Mouse (Mus musculus): ENCODE measurements around the gene Mgat1.
"Not testable (repeated sequence)": the region's sequence is repeated elsewhere in the genome, so short reads cannot be mapped to it uniquely, and the experiment has no call there.

The Mgat1 gene

DNA sequence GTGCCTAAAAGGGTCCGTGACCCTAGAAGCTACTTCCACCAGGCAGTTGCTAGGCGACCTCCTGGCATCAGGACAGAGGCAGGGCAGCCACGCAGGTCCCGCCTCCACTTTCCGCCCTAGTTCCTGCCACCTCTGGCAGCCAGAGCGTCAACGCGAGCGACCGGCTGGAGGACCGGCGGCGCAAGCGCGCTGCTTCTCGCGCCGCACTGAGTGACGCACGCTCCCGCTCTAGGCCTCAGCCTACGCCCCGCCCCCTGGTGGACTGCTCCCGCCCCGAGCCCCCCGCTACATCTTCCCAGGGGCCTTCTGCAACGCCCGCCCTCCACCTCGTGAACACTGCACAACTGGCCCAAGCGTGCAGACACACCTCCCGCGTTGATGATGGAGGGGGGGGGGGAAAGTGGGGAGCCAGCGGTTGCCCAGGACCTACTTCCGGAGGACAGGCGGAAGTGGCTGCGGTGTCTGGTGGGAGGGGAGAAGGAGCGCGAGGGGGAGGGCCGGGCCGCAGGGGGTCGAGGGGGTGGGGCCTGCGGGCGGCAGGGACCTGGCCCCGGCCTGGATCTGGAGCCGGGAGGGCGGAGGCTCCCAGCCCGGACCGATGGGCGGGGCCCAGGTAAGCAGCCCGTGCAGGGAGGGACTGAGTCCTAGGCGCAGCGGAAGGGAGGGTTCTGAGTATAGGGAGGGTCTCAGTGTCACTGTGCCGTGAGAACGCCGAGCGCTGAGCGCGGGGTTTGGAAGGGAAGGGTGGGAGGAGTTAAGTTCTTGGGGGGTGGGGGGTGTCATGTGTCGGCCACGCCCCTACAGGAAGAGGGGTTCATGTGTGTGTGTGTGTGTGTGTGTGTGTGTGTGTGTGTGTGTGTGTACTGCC is at the start of gene Mgat1:
Mgat1 (plus strand) TSS at position 465 of the 868 bp plus-strand sequence.
- DNase-seq, result peak; percentile 97

DNA sequence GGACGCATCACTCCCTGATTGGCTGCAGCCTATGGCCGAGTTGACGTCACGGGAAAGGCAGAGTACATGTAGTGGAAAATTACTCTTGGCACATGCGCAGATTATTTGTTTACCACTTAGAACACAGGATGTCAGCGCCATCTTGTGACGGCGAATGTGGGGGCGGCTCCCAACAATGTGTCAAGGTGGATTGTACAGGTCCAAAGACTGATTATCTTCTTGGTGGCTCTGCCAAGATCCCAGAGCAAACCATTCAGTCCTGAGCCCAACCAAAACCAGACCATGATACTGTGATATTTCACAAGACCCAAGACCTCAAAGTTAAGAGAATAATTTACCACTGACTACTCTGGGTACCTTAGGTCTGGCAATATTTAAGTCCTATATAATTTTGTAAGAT is 49.2 kb upstream of the Mgat1 start:
- not testable (repeated sequence) for DNase-seq

DNA sequence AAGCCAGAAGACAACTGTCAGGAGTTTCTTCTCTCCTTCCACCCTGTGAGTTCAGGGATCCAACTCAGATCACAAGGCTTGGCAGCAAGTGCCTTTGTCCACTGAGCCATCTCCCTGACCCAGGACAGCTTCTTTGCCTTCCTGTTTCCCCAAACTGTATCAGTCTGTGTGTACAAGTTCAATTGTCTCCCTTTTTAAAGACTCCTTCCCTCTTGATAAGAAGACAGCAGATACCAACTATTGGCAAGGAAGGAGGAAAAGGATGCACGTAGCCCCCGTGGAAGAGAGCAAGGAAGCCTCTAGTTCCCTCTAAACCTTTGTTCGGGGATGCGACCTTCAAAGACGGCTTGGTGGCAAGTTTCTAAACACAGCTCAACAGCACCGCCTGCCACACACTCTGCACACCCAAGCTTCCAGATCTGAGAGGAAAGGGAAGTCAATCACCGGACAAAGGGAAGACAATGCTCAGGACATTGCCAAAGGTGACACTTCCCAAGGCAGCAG is 48.1 kb upstream of the Mgat1 start:
- peak; percentile 45 for DNase-seq

- no peak for DNase-seq
Measured at GRCm38 (mm10) chr11:49200666-49201065, 43.3 kb upstream of the Mgat1 start.

DNA sequence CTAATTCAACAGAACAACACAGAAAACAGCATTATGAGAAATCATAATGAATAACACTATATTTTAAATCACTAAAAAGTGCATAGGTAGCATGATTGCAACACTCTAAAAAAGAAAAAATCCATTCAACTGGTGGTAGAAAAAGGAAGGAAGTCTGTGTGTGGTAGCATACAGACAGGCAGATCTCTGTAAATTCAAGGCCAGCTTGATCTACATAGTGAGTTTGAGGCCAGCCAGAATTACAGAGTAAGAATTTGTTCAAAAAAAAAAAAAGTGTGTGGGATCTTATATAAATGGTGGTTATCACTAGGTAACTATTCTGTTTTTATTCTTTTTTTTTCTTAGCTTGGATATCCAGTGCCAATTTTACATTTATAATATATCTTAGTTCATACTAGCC is 42.8 kb upstream of the Mgat1 start:
- no peak for DNase-seq

DNA sequence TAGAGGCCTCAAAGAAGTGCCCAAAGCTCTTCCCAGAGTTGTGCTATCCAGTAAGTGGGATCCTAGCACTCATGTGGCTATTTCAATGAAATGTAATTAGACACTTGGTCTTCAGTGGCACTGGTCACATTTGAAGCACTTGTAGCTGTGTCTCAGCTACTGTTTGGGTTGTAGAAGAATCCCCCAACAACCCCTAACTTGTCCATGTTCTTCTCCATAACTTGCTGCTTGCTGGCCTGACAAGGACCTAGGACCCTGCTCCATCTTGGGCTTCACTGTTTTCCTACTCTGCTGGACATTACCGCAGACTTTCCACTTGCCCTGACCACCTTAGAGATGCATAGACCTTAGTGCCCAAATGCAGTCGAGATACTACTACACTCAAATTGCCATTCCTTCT is 41.9 kb upstream of the Mgat1 start:
- no peak for DNase-seq

GRCm38 (mm10) chr11:49202523-49203061 is 41.4 kb upstream of the Mgat1 start:
- peak; percentile 45 for DNase-seq

DNA sequence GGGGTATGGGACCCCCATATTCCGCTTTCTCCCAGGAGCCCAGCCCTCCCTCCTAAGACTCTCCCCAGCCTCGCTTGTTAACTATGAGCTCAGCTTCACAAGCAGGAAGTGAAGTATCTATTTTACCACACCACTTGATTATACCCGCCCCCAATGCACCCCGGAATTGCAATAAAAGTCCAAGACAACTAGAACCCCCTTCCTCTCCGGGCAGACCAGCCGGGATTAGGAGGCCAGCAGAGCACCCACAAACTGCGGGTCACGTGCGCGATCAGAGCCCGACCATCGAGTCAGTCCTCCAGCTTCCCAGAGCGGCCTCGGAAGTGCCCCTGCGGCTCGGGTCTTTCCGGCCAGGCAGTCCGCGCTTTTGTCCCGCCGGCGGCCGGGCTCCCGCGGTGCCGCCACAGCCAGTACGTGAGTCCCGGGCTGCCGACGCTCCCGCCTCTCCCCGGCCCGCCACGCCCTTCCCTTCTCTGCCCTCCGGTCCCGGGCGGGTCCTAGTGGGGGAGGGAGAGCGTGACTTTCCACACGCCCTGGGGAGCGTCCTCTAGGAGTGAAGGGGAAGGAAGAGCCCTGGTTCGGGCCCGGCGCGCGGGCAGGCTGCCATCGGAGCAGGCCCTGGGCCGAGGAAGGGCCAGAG is 40.7 kb upstream of the Mgat1 start, which contains the start of gene Zfp62:
Zfp62 (plus strand) TSS at position 164 of the 640 bp plus-strand sequence.
- peak; percentile 96 for DNase-seq

GRCm38 (mm10) chr11:49203771-49204497 is 40.1 kb upstream of the Mgat1 start:
- DNase-seq, result peak; percentile 46

DNA sequence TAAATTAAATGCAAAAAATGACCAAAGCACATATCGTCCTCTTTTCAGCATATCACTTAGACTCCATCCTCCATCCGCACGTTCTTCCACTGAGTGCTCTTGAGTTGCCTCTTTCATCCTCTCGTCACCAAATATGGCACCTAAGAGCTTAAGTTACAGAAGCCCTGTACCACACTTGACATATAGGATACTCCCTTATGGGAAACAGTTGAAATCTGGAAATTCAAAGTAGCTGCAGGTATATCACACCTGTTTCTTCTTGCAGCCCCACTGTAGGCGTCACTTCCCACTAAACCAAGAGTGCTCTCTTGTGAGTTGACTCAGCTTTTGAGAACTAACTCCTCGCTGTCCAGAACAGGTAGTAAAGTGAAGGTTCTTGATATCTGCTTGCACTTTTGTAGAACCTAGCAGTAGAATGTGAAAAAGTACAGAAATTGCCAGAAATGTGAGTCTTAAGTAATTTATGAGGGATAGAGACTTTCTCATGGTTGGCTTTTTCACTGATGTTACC is 38.9 kb upstream of the Mgat1 start:
- no peak for DNase-seq

GRCm38 (mm10) chr11:49207495-49207894 is 36.5 kb upstream of the Mgat1 start:
- no peak for DNase-seq

DNA sequence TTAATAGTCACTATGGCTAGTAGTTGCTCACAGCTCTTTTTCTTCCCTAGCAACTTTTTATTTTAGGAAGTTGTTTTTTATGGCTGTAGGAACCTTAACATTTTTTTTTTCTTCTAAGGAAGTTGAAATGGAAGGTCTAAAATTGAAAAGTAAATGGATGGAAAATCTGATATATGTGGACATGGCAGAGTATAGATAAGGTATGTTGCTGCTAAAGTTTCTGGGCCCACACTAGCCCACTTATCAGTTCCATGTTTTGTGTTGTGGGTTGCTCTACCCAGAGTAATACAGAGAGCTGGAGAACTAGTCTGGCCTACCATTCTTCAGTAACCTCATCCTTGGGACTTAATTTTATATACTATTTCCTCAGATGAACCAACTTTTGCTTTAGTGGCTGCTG is 31.4 kb upstream of the Mgat1 start:
- no peak for DNase-seq

GRCm38 (mm10) chr11:49213505-49213904 is 30.5 kb upstream of the Mgat1 start:
- no peak for DNase-seq

GRCm38 (mm10) chr11:49219271-49219670 is 24.7 kb upstream of the Mgat1 start:
- DNase-seq, result no peak

DNA sequence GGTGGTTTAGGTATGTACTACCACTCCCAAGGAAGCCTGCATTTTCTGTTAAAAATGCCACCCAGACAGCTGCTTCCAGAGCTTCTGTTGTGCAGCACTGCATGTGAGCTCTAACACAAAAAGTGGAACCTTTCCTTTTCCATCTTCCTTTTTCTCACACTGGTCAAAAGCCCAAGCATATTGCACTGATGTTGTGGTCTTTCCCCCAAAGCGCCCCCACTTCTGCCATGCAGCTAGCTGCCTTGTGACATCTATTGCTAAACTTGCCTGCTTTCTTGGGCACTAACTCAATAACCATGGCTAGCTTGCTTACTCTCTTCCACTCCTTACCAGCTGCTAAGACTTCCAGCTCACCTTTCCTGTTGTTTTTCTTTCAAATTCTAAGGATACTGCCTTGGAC is 19.5 kb upstream of the Mgat1 start:
- no peak for DNase-seq

- DNase-seq, result no peak
Measured at GRCm38 (mm10) chr11:49232781-49233180, 11.2 kb upstream of the Mgat1 start.

DNA sequence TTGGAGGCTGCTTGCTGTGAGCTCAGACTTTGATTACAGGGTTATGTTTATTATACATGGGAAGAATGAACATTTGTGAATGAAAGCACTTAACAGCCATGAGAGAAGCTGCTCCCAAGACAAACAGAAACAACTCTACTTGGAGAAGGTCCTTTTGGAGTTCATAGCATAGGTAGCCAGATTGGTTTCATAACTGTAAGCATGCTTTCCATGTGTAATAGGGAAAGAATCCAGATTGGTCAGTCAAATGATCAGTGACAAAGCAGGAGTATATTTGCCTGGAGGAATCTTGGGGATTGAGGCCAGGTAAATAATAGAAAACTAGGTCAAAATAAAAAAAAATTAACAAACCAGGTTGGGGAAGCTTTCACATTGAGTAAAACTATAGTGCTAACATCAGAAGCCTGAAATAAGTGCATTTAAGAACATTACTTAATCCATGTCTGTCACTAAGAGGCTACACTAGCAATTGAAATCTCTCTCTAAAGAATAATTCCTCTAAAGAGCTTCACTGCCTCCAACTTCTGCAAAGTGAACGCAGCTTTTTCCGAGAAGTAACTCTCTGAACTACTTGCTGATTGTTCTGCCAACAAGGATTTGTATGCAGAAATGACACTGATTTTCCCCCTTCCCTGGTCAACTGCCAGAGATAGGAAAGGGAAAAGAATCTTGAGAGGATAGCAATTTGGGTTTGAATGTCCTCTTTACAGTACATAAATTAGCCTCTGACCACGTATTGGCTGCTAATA is 8.4 kb upstream of the Mgat1 start:
- no peak for DNase-seq

DNA sequence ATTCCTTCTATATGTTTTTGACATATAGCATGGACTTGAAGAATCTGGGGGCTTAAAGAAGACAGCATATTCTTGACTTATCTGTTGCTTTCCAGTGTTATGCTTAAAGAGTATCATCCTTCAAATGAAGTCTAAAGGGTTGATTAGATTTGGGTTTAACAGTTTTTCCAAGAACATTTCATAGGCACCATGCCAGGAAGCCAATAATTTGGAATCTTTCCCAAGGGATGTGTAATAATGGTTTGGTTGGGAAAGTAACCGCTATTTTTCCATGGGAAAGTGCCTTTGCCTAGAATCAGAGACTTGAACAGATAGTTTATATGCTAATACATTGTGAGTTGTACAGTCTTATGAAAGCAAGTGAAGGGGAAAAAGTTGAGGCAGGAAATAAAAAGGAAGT is 7.1 kb upstream of the Mgat1 start:
- DNase-seq, result no peak

GRCm38 (mm10) chr11:49237532-49237931 is 6.5 kb upstream of the Mgat1 start:
- DNase-seq, result no peak

DNA sequence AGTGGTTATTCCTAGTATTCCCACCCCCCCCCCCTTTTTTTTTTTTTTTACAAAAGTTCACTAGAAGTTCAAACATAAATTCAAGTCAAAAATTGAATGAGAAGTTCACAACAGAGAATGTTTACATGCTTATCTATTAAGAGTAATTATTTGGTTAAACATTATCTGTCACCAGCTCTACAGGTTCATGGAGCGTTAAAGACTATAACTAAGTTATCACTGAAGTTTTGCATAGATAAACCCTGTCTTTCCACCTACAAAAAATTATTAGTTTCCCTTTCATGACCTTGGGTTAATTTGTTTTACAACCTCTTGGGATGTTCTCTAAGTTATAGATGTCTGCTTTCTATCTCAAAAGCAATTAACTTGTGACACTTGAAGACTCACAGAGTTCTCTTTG is 3.7 kb upstream of the Mgat1 start:
- DNase-seq, result no peak

DNA sequence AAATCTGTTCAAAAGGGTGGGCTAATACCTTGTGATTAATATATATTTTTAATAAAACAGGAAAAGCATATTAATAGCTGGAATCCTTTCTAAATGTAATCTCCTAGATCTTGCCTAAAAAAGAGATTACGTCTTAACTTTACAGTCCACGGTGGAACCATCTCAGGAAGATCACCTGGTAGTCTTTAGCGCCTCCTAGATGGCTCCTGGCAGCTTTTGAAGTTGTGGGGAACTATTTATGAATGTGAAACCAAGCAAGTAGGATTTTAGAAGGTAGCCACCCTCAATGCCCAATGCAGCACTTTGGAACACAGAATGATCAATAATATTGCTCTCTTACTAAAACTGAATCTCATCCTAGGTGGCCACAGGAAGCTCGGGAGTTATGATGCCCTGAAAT is 3.1 kb upstream of the Mgat1 start:
- no peak for DNase-seq

- peak; percentile 40 for DNase-seq
Measured at GRCm38 (mm10) chr11:49241471-49241870, 2.5 kb upstream of the Mgat1 start.

All from kidney, postnatal 14 days (tissue).